Mouse (Mus musculus) heart, embryonic 10.5 days (tissue): Measurements from ENCODE around the gene Cyp4f39. TPM values are rescaled to one million over a fixed set of nuclear protein-coding genes. Genes with fewer than 3 reads are reported as not detected.

Source experiments
- DNase-seq: peaks from one replicate; pipeline ENCODE4 v3.0.0-alpha.2; 2017; ENCODE audit warnings: low spot score
- H3K27ac ChIP-seq: fragments of 300-500 bp; sonication (generic); 2 replicates; pipeline ENCODE4 v1.5.1; 2016; ENCODE audit warnings: mild to moderate bottlenecking
- H3K27me3 ChIP-seq: fragments of 300-500 bp; sonication (generic); 2 replicates; pipeline ENCODE4 v1.6.1; 2016; ENCODE audit warnings: mild to moderate bottlenecking; ENCODE audit not compliant: poor library complexity, insufficient read depth, severe bottlenecking
- H3K36me3 ChIP-seq: fragments of 300-500 bp; sonication (generic); 2 replicates; pipeline ENCODE4 v1.6.1; 2016; ENCODE audit warnings: mild to moderate bottlenecking, moderate library complexity
- H3K4me1 ChIP-seq: fragments of 300-500 bp; sonication (generic); 2 replicates; pipeline ENCODE4 v1.6.1; 2016; ENCODE audit warnings: mild to moderate bottlenecking
- H3K4me3 ChIP-seq: fragments of 300-500 bp; sonication (generic); 2 replicates; pipeline ENCODE4 v1.5.1; 2016; ENCODE audit warnings: mild to moderate bottlenecking, moderate library complexity
- H3K9me3 ChIP-seq: fragments of 300-500 bp; sonication (generic); 2 replicates; pipeline ENCODE4 v1.6.1; 2016; ENCODE audit warnings: mild to moderate bottlenecking, moderate library complexity
- WGBS: fragments of 180-500 bp; shearing (Covaris S2); methylation state at CpG from one replicate; pipeline ENCODE4 v1.1.7; 2016; 5-methylcytosine and 5-hydroxymethylcytosine counted together
- polyA plus RNA-seq: library from polyadenylated mRNA; unstranded; fragments of >200 nt; fragmentation: Nextera tagmentation; extraction: Ambion mirVana; gene quantifications from 2 replicates; pipeline ENCODE4 v1.2.1, GENCODE M21; 2016

Gene Cyp4f39
- polyA plus RNA-seq, 1 experiment from 2014 or later = not detected

- no peak overlapping the region for H3K4me3 ChIP-seq
- no peaks in the 10 kb centered on the region for H3K36me3 ChIP-seq
- 91% methylated on average over 4 of the region's 4 CpGs for WGBS
- DNase-seq = no peak
- H3K9me3 ChIP-seq = no peaks in the 10 kb centered on the region
- H3K27ac ChIP-seq = no peak overlapping the region
- H3K4me1 ChIP-seq = no peaks in the 10 kb centered on the region
- peaks cover 10% of the 10 kb centered on the region; the same call in 1 of the 2 replicates for H3K27me3 ChIP-seq
Observed at GRCm38 (mm10) chr17:32437106-32437505, 15.4 kb upstream of the Cyp4f39 start.

- no peaks in the 10 kb centered on the region for H3K9me3 ChIP-seq
- no peak for DNase-seq
- no peak overlapping the region for H3K4me3 ChIP-seq
- WGBS = 70% methylated on average over 6 of the region's 6 CpGs
- H3K4me1 ChIP-seq = no peaks in the 10 kb centered on the region
- peaks cover 9% of the 10 kb centered on the region; the same call in 1 of the 2 replicates for H3K27me3 ChIP-seq
- H3K27ac ChIP-seq = no peak overlapping the region
- no peaks in the 10 kb centered on the region for H3K36me3 ChIP-seq
Observed at GRCm38 (mm10) chr17:32443245-32443644, 9.3 kb upstream of the Cyp4f39 start.

- H3K4me3 ChIP-seq = no peak overlapping the region
- H3K27me3 ChIP-seq = peaks cover 9% of the 10 kb centered on the region; the same call in 1 of the 2 replicates
- WGBS = 71% methylated on average over 5 of the region's 5 CpGs
- H3K36me3 ChIP-seq = no peaks in the 10 kb centered on the region
- H3K9me3 ChIP-seq = no peaks in the 10 kb centered on the region
- DNase-seq = no peak
- no peak overlapping the region for H3K27ac ChIP-seq
- H3K4me1 ChIP-seq = no peaks in the 10 kb centered on the region
Observed at GRCm38 (mm10) chr17:32445016-32445415, 7.5 kb upstream of the Cyp4f39 start.

DNA sequence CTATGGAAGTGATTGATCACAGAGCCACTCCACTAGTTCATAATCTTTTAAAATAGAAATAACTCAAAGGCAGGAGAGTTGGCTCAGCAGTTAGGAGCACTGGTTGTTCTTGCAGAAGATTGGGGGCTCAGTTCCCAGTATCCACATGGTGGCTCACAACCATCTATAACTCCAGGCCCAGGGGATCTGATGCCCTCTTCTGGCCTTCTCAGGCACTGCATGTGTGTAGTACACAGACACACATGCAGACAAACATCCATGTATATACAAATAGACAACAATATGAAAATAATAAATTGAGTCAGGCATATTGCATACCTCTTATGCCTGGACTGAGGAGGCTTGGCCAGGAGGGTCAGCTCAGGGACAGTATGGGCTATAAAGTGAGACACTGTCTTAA, 5.3 kb upstream of the Cyp4f39 start:
- peaks cover 12% of the 10 kb centered on the region for H3K27me3 ChIP-seq
- H3K4me1 ChIP-seq = peaks cover 1% of the 10 kb centered on the region; the same call in 1 of the 2 replicates
- no peak overlapping the region for H3K27ac ChIP-seq
- H3K9me3 ChIP-seq = no peaks in the 10 kb centered on the region
- H3K4me3 ChIP-seq = no peak overlapping the region
- H3K36me3 ChIP-seq = no peaks in the 10 kb centered on the region
- no peak for DNase-seq

- WGBS = 88% methylated on average over 1 of the region's 1 CpGs
- H3K9me3 ChIP-seq = no peaks in the 10 kb centered on the region
- no peak overlapping the region for H3K4me3 ChIP-seq
- no peaks in the 10 kb centered on the region for H3K36me3 ChIP-seq
- no peak overlapping the region for H3K27ac ChIP-seq
- H3K27me3 ChIP-seq = peaks cover 29% of the 10 kb centered on the region
- DNase-seq = no peak
- H3K4me1 ChIP-seq = peaks cover 8% of the 10 kb centered on the region; the same call in 1 of the 2 replicates
Observed at GRCm38 (mm10) chr17:32449042-32449441, 3.5 kb upstream of the Cyp4f39 start.

- DNase-seq = no peak
Observed at GRCm38 (mm10) chr17:32450844-32451537, 1.5 kb upstream of the Cyp4f39 start.

GRCm38 (mm10) chr17:32454188-32454587, 1.7 kb downstream of the Cyp4f39 start:
- H3K4me3 ChIP-seq = no peak overlapping the region
- H3K27ac ChIP-seq = no peak overlapping the region
- H3K9me3 ChIP-seq = no peaks in the 10 kb centered on the region
- H3K27me3 ChIP-seq = peaks cover 33% of the 10 kb centered on the region
- H3K36me3 ChIP-seq = no peaks in the 10 kb centered on the region
- no peak for DNase-seq
- H3K4me1 ChIP-seq = peaks cover 8% of the 10 kb centered on the region; the same call in 1 of the 2 replicates
- 79% methylated on average over 4 of the region's 4 CpGs for WGBS

More at GRCm38 (mm10) chr17:32450844-32451537, 1.5 kb upstream of the Cyp4f39 start:
- Histone ChIP-seq H3K9me3 (no peaks in the 10 kb centered on the region), H3K4me3 (no peak overlapping the region), H3K36me3 (no peaks in the 10 kb centered on the region), H3K4me1 (peaks cover 8% of the 10 kb centered on the region; the same call in 1 of the 2 replicates), H3K27me3 (peaks cover 33% of the 10 kb centered on the region), H3K27ac (no peak overlapping the region)
- whole genome bisulfite sequencing = 29% methylated on average over 2 of the region's 2 CpGs

DNA sequence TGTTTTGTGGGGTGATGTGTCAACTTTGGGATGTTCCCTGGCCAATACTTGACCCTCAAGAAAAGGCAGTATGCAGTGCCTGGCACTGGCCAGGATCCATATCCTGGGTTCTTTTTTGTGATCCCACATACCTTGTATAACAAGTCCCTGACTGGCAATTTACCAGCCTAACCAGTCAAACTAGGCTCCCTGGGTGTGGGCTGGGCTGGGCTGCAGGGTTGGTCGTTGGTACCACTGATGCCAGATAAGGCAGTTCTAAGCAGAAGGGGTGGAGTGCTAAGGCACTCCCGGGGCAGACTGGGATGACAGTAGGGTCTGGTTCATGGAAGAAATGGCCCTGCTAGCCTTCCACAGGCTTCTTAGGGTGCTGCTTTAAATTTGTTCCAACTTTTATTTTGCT, 2.5 kb downstream of the Cyp4f39 start:
- no peak overlapping the region for H3K27ac ChIP-seq
- no peak for DNase-seq
- peaks cover 33% of the 10 kb centered on the region for H3K27me3 ChIP-seq
- 37% methylated on average over 2 of the region's 2 CpGs for WGBS
- H3K4me1 ChIP-seq = peaks cover 8% of the 10 kb centered on the region; the same call in 1 of the 2 replicates
- H3K9me3 ChIP-seq = no peaks in the 10 kb centered on the region
- H3K4me3 ChIP-seq = no peak overlapping the region
- no peaks in the 10 kb centered on the region for H3K36me3 ChIP-seq

- Histone ChIP-seq H3K27ac (no peak overlapping the region), H3K4me3 (no peak overlapping the region), H3K36me3 (no peaks in the 10 kb centered on the region), H3K9me3 (no peaks in the 10 kb centered on the region), H3K27me3 (0 out of 2 replicates have a peak, but pooled peaks cover 3% of the 10 kb centered on the region), H3K4me1 (no peaks in the 10 kb centered on the region)
- 42% methylated on average over 7 of the region's 7 CpGs for WGBS
- no peak for DNase-seq
Observed at GRCm38 (mm10) chr17:32468494-32468893, 16.0 kb downstream of the Cyp4f39 start.

DNA sequence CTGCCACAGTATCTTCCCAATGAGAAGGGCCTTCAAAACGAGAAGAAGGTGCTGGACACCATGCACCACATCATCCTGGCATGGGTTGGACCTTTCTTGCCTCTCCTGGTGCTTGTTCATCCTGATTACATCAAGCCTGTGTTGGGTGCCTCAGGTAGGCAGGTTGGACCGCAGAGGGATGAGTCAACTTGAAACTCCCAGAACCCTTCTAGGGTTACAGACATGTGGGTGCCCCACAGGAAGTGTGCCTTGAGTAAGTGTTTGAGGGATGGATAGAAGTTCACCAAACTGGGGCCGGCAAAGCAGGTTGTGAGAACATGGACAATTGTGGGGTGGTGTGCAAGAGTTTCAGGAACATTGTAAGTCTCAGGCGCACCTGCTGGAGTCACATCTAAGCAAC, 18.3 kb downstream of the Cyp4f39 start:
- no peak for DNase-seq
- H3K27ac ChIP-seq = no peak overlapping the region
- no peaks in the 10 kb centered on the region for H3K9me3 ChIP-seq
- 0 out of 2 replicates have a peak, but pooled peaks cover 3% of the 10 kb centered on the region for H3K27me3 ChIP-seq
- WGBS = 75% methylated on average over 4 of the region's 4 CpGs
- H3K36me3 ChIP-seq = no peaks in the 10 kb centered on the region
- H3K4me1 ChIP-seq = no peaks in the 10 kb centered on the region
- no peak overlapping the region for H3K4me3 ChIP-seq

DNA sequence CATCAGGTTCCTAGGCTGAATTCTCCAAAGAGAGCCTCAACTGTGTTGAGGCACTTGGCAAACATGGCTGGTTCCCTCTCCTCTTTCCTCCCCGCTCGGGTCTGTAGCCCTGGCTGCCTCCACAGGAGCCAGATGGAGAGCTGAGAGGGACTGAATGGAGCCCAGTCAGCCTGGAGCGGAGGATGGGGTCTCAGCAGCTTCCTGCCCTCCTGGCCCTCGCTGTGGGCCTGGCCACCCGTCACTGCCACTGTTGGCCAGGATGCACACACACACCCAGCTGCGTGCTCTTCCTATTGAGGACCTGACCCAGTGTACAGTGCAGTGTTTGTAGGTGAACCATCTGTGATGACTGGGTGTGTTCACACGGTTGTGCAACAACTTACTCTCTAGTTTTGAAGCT, 19.7 kb downstream of the Cyp4f39 start:
- Histone ChIP-seq H3K9me3 (no peaks in the 10 kb centered on the region), H3K27ac (no peak overlapping the region), H3K4me3 (no peak overlapping the region), H3K27me3 (0 out of 2 replicates have a peak, but pooled peaks cover 3% of the 10 kb centered on the region), H3K36me3 (no peaks in the 10 kb centered on the region), H3K4me1 (no peaks in the 10 kb centered on the region)
- 57% methylated on average over 7 of the region's 7 CpGs for WGBS
- DNase-seq = no peak

DNA sequence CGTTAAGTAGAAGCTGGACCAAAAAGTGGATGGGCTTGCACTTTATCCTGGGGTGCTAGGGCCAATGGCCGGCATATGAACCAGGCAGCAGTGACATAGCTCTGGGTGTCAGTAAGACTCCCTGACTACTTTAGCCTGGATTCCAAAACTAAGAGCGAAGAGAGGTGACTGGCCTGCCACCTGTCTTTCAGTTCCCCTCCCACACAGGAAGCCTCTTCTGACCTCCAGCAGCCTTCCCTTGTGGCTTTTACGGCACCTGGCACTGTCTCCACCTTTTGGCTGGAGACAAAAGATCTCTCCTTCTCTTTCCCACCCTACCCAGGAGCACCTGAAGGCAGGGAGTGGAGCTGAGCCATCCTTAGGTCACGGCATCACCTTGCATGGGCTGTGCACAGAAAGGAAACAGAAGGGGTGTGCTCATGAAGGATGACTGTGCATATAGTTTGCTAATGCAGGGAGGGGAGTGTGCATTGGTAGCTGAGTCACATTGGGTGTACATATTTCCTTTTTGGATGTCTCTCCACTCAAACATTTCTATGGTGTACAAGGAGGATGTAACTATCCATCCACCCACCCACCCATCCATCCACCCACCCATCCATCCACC, 22.5 kb downstream of the Cyp4f39 start:
- Histone ChIP-seq H3K4me1 (no peaks in the 10 kb centered on the region), H3K36me3 (no peaks in the 10 kb centered on the region), H3K27ac (no peak overlapping the region), H3K4me3 (no peak overlapping the region), H3K9me3 (no peaks in the 10 kb centered on the region), H3K27me3 (peaks cover 17% of the 10 kb centered on the region)
- DNase-seq = no peak
- WGBS = 74% methylated on average over 5 of the region's 5 CpGs

DNA sequence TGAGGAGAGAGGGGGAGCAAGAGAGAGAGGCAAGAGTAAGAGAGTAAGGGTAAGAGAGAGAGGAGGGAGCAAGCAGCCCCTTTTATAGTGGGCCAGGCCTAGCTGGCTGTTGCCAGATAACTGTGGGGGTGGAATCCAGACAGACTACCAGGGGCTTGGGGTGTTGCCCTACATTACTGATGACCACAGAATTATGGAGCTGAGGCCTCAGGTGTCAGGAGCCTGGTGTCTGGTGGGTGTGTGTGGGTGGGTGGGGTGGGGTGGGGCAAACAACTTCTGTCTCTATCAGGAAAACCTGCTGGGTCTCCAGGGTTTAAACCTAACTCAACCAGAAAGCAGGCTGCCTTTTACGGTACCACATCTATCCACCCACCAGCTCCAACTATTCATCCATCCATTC, 24.7 kb downstream of the Cyp4f39 start:
- WGBS = 100% methylated on average over 1 of the region's 1 CpGs
- H3K4me3 ChIP-seq = no peak overlapping the region

More for the DNA sequence above, 24.7 kb downstream of the Cyp4f39 start:
- H3K9me3 ChIP-seq = no peaks in the 10 kb centered on the region
- H3K36me3 ChIP-seq = no peaks in the 10 kb centered on the region
- no peak overlapping the region for H3K27ac ChIP-seq
- H3K4me1 ChIP-seq = no peaks in the 10 kb centered on the region
- peaks cover 34% of the 10 kb centered on the region for H3K27me3 ChIP-seq
- no peak for DNase-seq
